Mouse (Mus musculus) heart, postnatal 25 days (tissue): ENCODE measurements around the gene Mlc1. TPM values are rescaled to one million over a fixed set of nuclear protein-coding genes. Genes with fewer than 3 reads are reported as not detected.

Experiments used
- DNase-seq: peaks from one replicate; pipeline ENCODE4 v3.0.0; 2022; ENCODE audit warnings: low spot score
- intact Hi-C: fragments of 180-260 bp; cut with DNase I; formaldehyde crosslinking; loops from one replicate; pipeline ENCODE4 v1.15.1; 2025
- total RNA-seq, 2 experiments: library from RNA; stranded (reverse); gene quantifications; 2 replicates each; pipeline ENCODE4 v1.2.3; 2021

The Mlc1 gene
- not detected for total RNA-seq

DNA sequence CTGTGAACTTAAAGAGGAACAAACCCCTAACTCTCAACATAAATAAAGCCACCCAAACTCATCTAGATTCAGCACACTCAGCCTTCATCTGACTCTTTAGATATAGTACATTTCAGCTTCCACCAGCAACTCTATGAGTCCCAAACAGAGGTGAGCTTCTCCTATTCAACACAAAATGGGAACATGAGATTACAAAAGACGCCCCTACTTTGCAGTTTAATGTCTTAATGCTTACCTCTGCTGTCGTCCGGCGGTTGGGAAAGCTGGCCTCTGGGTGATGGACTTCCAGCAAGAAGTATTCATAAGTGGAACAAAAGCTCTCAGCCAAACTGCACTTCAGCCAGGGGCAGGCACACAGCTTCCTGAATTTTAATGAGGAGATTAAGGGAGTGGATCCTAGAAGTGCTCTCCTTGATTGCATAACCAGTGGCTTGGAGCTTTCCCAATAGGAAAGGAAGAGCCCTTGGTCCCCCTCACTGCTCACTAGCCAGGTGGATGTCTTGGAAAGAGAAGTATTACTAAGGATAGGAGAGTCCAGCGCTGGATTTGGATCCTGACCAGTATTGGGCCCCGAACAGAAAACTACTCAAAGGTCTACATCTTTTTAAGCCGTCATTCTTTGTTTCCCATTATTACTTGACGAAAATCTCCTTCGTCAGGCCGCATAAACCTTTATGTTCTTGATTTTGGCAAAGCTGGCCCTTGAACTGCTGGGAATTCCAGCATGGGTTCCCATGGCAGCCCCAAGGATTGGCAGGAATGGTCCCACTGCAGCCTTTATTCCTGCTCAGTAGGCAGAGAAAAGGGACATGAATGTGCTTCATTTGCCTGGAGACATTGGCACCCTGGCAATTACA lies at the start of gene Mlc1:
Gene Mlc1, minus strand, starts transcription at position 727 of the 857 bp plus-strand sequence.
- intact Hi-C loops: no loop called here
- DNase-seq: no peak

DNA sequence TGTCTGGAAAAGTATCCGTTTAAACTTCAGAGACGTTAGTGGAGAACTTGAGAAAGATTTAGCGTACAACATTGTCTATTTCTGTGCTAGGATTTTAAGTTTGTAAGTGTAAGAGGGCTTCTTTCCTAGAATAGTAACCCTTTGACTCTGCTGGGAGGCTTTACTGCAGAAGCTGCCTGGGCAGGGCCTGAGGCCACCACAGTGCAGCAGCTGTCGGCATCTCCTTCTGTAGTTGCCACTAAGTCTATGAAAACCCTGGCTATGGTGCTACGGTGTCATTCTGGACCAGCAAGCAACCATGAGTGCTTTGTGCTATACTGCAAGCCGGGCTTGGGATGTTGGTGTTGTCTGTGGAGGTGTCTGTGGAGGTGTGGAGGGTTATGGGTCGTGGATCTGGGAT lies 41.7 kb upstream of the Mlc1 start:
- intact Hi-C loops: no loop called here
- no peak for DNase-seq

DNA sequence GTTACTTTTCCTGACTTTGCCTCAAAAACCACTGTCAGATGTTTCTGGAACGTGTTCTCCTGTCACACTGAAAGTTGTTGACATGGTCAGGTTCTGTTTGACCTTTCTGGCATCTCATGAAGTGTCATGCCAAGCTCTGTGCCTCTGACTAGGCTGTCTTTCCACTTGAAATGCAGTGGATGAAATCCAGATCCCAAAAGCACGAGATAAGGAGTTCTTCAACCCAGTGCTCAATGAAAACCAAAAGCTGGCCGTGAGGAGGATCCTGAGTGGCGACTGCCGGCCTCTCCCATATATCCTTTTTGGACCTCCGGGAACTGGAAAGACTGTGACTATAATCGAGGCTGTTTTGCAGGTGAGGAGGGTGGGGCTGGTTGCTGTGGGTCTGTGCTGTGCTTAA lies 41.3 kb upstream of the Mlc1 start:
- no peak for DNase-seq
- intact Hi-C loops: no loop called here

DNA sequence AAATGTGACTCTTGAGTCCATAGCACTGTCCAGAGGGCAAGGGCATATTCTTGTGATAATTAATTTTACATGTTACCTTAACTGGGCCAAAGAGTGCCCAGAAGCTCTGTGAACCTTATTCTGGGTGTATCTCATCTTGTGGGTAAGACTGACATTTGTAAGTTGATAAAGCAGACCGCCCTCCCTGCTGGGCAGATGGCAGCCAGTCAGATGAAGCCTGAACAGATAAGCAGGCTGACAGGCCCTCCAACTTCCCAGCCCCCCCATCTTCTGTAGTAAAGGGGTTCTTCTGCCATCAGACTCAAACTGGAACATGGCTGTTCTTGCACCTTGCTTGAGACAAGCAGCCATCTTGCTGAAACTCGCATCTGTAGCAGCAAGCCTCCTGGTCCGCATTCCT lies 37.9 kb upstream of the Mlc1 start:
- intact Hi-C loops: no loop called here
- DNase-seq: no peak

DNA sequence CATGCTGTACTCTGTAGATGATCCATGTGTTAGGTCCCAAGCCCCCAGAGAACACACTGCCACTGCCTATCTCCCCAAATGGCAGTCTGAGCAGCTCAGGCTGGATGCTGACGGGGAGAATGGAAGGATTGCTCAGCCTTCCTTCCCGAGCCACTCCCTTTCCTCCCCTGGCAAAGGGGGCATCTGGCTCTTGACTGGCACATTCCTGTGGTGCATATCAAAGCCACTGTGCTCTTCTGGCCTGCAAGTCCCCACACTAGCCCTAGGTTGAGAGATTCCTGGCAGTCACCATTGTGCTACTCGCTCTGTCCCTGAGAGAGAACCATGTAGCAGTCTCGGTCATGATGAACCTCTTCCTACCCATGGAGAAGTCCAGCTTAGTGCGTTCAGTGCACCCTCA lies 29.0 kb upstream of the Mlc1 start:
- DNase-seq: no peak
- intact Hi-C loops: no loop called here

- DNase-seq: no peak
- intact Hi-C loops: no loop called here
These were observed 28.2 kb upstream of the Mlc1 start for GRCm38 (mm10) chr15:89007002-89007401.

DNA sequence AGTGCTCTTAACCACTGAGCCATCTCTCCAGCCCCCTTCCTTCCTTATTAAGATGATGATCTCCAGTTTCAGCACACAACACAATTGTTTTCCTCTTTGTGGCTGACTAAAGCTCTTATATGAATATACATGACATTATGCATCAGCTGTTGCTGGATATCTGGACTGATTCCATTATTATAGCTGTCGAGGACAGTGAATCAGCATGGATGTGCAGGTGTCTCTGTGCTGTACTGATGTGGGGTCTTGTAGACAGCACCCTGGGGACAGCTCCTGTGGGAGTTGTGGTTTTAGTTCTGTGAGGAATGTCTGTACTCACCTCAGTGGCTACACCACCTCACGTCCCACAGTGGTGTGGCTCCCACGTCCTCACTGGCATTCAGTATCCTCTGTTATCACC lies 22.4 kb upstream of the Mlc1 start:
- no peak for DNase-seq
- intact Hi-C loops: no loop called here

DNA sequence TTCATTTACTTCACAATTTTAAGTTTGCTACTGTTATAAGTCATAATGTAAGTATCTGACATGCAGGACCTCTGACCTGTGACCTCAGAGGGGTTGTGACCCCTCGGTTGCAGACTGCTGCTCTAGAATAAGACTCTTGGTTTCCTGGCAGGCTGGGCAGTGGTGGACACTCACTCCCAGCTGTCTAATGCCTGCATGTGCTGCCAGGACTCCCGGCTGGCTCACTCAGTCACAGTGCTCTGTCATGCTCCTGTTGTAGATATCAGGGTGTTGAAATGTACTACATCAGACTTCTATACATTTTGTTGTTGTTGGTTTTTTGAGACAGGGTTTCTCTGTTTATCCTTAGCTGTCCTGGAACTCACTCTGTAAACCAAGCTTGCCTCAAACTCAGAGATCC lies 21.6 kb upstream of the Mlc1 start:
- intact Hi-C loops: no loop called here
- DNase-seq: no peak

DNA sequence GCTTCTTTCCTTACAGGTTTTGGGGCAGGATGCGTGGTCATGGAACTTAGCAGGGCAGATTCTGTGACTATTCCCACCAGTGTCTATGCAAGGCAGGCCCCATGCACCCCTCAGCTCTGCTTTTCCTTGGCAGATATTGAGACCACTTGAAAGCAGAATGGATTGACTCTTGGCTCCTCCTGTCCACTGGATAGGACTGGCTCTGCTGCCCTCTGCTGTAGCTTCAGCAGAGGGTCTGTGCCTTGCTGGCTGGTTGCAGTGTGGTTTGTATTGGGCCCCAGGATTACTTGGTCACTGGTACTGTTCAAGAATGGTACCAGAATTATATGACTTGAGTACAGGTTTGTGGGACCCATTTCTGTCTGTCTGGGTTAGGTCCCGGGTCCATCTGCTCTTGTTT lies 20.3 kb upstream of the Mlc1 start:
- no peak for DNase-seq
- intact Hi-C loops: loop anchor here (10.0 kb wide), 1 partner anchor 174 kb away; no protein-coding TSS in a partner anchor

- DNase-seq: no peak
- intact Hi-C loops: loop anchor here (10.0 kb wide), 1 partner anchor 174 kb away; no protein-coding TSS in a partner anchor
These were observed 19.8 kb upstream of the Mlc1 start for GRCm38 (mm10) chr15:88998636-88999035.

GRCm38 (mm10) chr15:88989236-88989635 lies 10.4 kb upstream of the Mlc1 start:
- DNase-seq: no peak

DNA sequence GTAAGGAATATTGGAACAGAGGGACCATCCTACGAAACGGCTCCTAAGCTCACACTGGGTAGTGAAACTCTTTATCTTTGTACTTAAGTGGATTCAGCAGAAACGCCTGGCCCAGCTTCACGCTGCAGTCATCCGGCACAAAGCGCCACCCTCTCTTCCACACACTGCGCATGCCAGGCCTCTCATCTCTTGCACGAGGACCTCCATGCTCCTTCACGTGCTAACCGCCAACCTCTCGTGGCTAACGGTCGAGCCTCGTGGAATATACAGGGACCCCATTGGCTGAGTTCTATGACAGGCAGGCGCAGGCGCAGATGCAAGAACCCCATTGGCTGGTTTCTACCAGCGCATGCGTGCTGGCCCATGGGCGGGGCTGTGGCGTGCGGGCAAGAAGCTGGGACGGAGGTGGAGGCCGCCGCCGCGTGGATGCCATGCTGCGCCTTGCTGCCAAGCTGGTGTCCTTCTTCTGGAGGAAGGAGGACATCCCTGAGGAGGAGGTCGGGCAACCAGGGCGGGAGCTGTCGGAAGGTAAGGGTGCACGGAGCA lies 3.8 kb upstream of the Mlc1 start, which contains the start of gene Mov10l1:
Gene Mov10l1, plus strand, starts transcription at position 376 of the 546 bp plus-strand sequence.
- no peak for DNase-seq
- intact Hi-C loops: no loop called here

More at GRCm38 (mm10) chr15:88989236-88989635, 10.4 kb upstream of the Mlc1 start:
- intact Hi-C loops: no loop called here

DNA sequence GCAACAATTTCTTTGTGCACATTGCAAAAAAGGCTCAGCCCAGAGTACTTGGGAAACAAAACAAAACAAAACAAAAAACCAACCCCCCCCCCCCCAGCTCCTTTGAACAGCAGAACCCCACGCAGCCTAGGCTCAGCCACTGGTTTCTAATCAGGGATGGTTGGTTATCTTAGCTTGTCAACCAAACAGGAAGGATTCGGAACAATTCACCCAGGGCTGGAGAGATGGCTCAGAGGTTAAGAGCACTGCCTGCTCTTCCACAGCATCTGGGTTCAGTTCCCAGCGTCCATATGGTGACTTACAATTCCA lies 285 bp upstream of the Mlc1 start:
- intact Hi-C loops: no loop called here
- DNase-seq: no peak

- intact Hi-C loops: no loop called here
- DNase-seq: no peak
These were observed 6.5 kb downstream of the Mlc1 start for GRCm38 (mm10) chr15:88972300-88972699.

DNA sequence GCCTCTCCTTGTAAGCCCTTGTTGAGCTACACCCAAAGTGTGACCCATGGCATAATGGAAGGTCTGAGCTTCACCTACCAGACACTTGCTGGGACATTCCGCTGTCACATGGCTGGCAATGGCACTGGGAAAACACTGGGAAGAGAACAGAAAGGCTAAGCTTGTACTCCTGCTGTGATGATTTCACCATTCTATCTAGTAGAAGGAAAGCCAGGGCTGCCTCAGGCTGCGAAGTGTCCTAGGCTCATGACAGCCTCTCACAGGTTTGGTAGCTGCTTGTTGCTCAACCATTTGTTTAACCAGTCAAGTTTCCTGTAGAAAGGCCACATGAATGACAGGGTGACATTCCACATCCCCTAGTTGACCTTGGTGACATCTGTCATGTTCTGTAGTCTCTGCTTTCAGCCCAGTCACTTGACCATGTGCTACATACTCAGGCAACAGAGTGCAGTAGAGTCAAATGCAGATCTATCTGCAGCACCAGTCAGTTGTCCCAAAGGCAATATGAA lies 14.7 kb downstream of the Mlc1 start:
- intact Hi-C loops: no loop called here
- no peak for DNase-seq

- DNase-seq: no peak
- intact Hi-C loops: no loop called here
These were observed 21.3 kb downstream of the Mlc1 start for GRCm38 (mm10) chr15:88957522-88957921.

DNA sequence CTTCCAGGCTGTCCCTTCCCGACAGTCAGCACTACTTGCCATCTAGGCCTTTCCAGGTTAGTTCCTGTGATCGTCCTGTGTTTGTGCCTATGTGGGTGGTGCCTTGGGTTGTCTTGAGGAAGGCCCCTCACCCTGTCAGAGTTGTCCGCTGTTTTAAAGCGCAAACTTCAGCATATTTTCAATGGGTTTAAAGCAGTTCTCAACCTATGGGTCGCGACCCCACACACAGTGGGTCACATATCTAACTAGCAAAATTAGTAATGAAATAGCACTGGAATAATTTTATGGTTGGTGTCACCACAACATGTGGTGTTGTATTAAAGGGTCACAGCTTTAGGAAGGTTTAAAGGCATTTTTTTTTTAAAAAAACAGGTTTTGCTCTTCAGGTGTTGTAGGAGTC lies 23.5 kb downstream of the Mlc1 start:
- DNase-seq: no peak
- intact Hi-C loops: no loop called here

DNA sequence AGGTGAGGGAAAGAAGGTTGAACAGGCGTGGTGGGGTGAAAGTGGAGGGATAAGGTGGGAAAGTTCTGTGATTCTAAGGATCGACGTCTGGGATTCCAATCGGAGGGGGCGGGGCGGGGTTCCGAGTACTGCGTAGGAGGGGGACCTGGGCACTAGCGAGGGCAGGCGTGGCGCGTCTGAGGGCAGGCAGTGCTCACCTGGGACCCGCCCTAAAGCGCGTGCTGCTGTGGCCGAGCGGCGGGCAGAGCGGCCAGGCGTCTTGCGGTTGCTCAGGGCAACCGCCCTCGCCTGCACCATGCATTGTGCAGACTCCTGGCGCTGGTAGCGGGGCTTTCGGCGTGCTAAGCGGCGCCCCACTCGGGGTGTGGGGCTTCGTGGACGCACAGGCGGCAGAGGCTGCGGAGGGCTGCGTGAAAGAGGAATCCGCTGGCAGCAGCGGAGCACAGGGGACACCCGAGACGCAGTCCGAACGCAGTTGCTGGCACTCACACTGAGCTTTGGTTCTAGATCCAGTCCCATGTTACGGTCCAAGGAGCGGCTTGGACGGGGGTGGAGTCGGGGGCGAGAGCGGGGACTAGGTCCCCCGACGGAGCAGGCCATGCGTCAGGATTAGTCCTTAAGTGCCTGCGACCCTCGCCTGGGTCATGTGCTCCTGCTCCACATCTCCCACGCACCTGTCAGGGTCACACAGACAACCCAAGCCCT lies 24.3 kb downstream of the Mlc1 start, which contains the start of gene Ttll8:
Gene Ttll8, minus strand, starts transcription at position 51 of the 705 bp plus-strand sequence.
- intact Hi-C loops: no loop called here
- no peak for DNase-seq

DNA sequence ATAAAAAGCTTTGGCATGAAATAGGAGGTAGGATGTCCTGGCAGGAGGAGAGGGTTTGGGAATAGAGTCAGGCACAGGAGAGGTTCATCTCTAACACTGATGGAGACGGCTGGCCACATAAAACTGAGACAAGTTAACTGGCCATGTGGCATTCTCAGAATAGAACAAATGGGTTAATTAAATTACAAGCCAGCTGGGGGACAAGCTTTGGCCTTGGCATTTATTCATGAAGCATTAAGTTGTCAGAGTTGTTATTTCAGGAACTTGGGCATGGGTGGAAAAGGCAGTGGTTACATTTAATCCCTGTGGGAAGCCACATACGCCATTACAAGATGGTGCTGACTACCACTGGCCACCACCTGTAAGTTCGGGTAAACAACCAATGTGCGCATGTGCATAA lies 27.6 kb downstream of the Mlc1 start:
- intact Hi-C loops: no loop called here
- no peak for DNase-seq

DNA sequence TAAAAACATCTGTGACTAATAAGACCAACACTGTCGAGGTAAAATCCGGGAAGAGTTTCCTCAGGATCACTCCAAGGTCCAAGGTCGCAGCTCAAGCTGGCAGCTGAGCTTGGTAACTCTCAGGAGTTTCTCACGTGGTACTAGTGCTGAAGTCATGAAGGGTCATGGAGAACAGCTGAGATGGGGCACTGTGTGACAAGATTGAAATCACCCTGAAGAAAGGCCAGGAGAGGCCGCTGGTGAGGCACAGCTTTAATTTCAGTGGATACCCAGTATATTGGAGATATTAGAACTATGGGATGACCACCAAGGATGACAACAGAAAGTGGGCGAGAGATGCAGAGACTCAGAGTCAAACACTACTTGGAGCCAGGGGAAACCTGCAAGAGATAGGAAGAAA lies 32.0 kb downstream of the Mlc1 start:
- intact Hi-C loops: no loop called here
- DNase-seq: no peak
